Mouse (Mus musculus) stomach, adult 2 months (tissue): ENCODE results near the gene Mphosph10. TPM values are rescaled to one million over a fixed set of nuclear protein-coding genes. Genes with fewer than 3 reads are reported as not detected.

Experiments
- polyA plus RNA-seq: library from polyadenylated mRNA; depleted of rRNA; stranded (reverse); fragments of >200 nt; gene quantifications from 2 replicates; pipeline ENCODE4 v1.2.3, GENCODE M21; 2012; rRNA removed

Mphosph10 gene
- polyA plus RNA-seq, result 0.16 TPM in 1 of 2 replicates, not detected in the other

DNA sequence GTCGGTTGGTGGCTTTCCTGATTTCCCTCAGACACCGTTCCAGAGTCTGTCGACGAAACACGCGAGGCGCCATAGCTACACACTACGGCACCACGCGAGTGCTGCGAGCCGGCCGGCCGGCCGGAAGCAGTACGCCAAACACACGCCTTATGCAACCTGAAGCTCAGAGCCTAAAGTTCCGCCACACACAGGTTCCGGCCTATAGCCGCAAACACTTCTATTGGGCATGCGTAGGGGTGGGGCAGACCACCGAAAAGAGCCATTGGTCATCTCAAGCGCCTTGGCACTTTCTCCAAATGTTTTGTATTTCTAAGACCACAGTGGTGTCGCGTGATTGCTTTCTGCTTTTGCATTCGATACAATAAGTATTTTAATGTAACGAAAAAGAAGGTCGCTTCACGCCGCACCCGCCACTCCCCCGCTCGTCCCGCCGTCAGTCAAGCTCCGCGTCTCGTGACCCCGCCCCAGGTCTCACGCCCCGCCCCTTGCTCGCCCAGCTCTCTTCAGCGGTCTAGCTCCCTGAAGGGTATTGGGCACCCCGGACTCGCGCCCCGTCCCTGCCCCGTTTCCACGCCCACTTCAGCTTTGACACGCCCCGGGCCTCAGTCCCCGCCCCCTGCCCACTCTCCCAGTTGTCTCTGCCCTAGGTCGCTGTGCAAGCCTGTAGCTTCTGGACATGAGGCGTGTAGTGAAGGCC lies at the start of gene Mphosph10, which contains the start of gene Mcee:
Gene Mphosph10, minus strand, starts transcription at position 147 of the 697 bp plus-strand sequence.
Gene Mcee, plus strand, starts transcription at position 486 of the 697 bp plus-strand sequence.

DNA sequence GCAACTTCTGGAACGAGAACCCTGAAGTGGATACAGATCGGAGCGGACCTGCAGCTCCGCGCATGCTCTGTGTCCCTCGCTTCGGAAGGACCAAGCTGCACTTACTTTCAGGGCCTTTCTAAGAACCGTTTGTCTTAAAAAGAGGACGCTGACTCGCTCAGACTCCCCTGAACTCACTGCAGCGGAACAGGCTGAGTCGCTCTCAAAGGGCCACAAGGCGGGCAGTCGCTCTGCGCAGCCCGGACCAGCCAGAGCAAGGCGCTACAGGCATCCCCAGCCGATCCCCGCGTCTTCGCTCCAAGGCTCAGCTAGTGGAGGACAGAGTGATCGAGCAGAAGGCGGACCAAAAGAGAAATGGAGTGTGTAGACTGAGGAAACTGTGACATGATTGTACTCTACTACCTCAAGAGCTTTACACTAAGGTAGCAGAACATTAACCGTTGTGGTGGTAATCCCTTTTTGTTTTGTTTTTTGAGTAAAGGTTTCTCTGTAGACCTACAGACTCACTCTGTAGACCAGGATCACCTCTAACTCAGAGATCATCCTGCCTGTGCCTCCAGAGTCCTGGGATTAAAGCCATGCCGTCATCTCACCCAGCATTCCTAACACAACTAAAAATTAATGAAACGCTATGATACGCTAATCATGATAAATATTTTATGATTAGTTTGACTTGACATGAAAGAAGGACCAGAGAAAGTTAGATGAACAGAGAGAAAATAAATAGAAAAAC lies 18.1 kb downstream of the Mphosph10 start, which contains the start of gene Fan1:
Gene Fan1, minus strand, starts transcription at position 266 of the 733 bp plus-strand sequence.

Other genes with a start within 250 kb of the Mphosph10 start
- 0.08 and 0.22 TPM in 2 replicates for gene Trpm1, start 238.4 kb downstream of the Mphosph10 start, polyA plus RNA-seq
- gene Mtmr10, start 104.6 kb downstream of the Mphosph10 start, polyA plus RNA-seq, result 1.0 and 1.8 TPM in 2 replicates
- 0.59 and 0.76 TPM in 2 replicates for gene Fan1, start 18.2 kb downstream of the Mphosph10 start, polyA plus RNA-seq
- 5.9 and 6.0 TPM in 2 replicates for gene Mcee, start 339 bp upstream of the Mphosph10 start, polyA plus RNA-seq
- gene Apba2, start 109.4 kb upstream of the Mphosph10 start, polyA plus RNA-seq, result 0.87 and 1.2 TPM in 2 replicates